Mouse (Mus musculus) lung, postnatal 0 days (tissue): Measurements from ENCODE around the gene Kcnj10. TPM values are rescaled to one million over a fixed set of nuclear protein-coding genes. Genes with fewer than 3 reads are reported as not detected.
A peak's percentile ranks its signal among the peaks of the same experiment; 100 is the strongest.

Experiments
- ATAC-seq: fragments of 200-750 bp; cut with Nextera tagmentation; 2 replicates; pipeline ENCODE4 v1.8.0; 2017; ENCODE audit warnings: moderate library complexity
- DNase-seq: peaks from one replicate; pipeline ENCODE4 v3.0.0-alpha.2; 2016; ENCODE audit warnings: low spot score
- H3K27ac ChIP-seq: fragments of 300-500 bp; sonication (generic); 2 replicates; pipeline ENCODE4 v1.5.1; 2014; ENCODE audit warnings: antibody characterized with exemption, mild to moderate bottlenecking, low read length, mixed read lengths
- H3K27me3 ChIP-seq: fragments of 300-500 bp; sonication (generic); replicated peaks from 2 replicates; pipeline ENCODE4 v1.6.1; 2014; ENCODE audit warnings: low read length, mixed read lengths; ENCODE audit not compliant: insufficient read depth
- H3K36me3 ChIP-seq: fragments of 300-500 bp; sonication (generic); 2 replicates; pipeline ENCODE4 v1.6.1; 2014; ENCODE audit warnings: low read length, mixed read lengths; ENCODE audit not compliant: insufficient read depth
- H3K4me1 ChIP-seq: fragments of 300-500 bp; sonication (generic); 2 replicates; pipeline ENCODE4 v1.6.1; 2014; ENCODE audit warnings: antibody characterized with exemption, low read depth, low read length, mixed read lengths; ENCODE audit not compliant: insufficient read depth
- H3K4me2 ChIP-seq: fragments of 300-500 bp; sonication (generic); replicated peaks from 2 replicates; pipeline ENCODE4 v1.6.1; 2014; ENCODE audit warnings: low read depth, mild to moderate bottlenecking, low read length, moderate library complexity, mixed read lengths
- H3K4me3 ChIP-seq: fragments of 300-500 bp; sonication (generic); 2 replicates; pipeline ENCODE4 v1.5.1; 2014; ENCODE audit warnings: low read depth, low read length
- H3K9ac ChIP-seq: fragments of 300-500 bp; sonication (generic); replicated peaks from 2 replicates; pipeline ENCODE4 v1.6.1; 2014; ENCODE audit warnings: low read depth, mild to moderate bottlenecking
- H3K9me3 ChIP-seq: fragments of 300-500 bp; sonication (generic); 2 replicates; pipeline ENCODE4 v1.6.1; 2016; ENCODE audit warnings: low read length, mixed read lengths
- CTCF ChIP-seq: IDR thresholded peaks from 2 replicates; pipeline ENCODE4 v1.5.1; 2016; ENCODE audit warnings: antibody characterized with exemption, mild to moderate bottlenecking
- EP300 ChIP-seq: IDR thresholded peaks from 2 replicates; pipeline ENCODE4 v1.6.1; 2016; ENCODE audit warnings: antibody characterized with exemption, mild to moderate bottlenecking, control low read depth
- WGBS: fragments of 180-500 bp; shearing (Covaris S2); extraction: QIAGEN DNeasy Blood & Tissue Kit; methylation state at CpG from one replicate; pipeline ENCODE4 v1.1.7; 2014; 5-methylcytosine and 5-hydroxymethylcytosine counted together
- polyA plus RNA-seq: library from polyadenylated mRNA; unstranded; fragments of >200 nt; fragmentation: Nextera tagmentation; extraction: Ambion mirVana; gene quantifications from 2 replicates; pipeline ENCODE4 v1.2.1, GENCODE M21; 2015

Kcnj10 gene
- polyA plus RNA-seq, 1 experiment from 2014 or later = 0.04 TPM

DNA sequence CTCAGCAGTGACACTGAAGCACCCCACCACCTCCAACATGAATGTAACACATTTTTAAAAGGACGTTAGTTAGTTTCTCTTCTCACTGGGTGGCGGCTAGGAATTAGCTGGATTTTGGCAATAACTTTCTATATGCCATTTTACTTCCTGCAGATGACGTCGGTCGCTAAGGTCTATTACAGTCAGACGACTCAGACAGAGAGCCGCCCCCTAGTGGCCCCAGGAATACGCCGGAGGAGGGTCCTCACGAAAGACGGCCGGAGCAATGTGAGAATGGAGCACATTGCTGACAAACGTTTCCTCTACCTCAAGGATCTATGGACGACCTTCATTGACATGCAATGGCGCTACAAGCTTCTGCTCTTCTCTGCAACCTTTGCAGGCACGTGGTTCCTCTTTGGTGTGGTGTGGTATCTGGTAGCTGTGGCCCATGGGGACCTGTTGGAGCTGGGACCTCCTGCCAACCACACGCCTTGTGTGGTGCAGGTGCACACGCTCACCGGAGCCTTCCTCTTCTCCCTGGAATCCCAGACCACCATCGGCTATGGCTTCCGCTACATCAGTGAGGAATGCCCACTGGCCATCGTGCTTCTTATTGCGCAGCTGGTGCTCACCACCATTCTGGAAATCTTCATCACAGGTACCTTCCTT, 27.9 kb downstream of the Kcnj10 start:
- no peaks in the 10 kb centered on the region for H3K27me3 ChIP-seq
- no peaks in the 10 kb centered on the region for H3K36me3 ChIP-seq
- H3K9me3 ChIP-seq = no peaks in the 10 kb centered on the region
- 23% methylated on average over 23 of the region's 23 CpGs for WGBS
- H3K9ac ChIP-seq = no peak overlapping the region
- DNase-seq (peak; percentile 76), ATAC-seq (peak; percentile 71)
- peak overlapping the region; percentile 32; the same call in 1 of the 2 replicates for H3K4me2 ChIP-seq
- H3K4me1 ChIP-seq = no peaks in the 10 kb centered on the region
- no peak overlapping the region for H3K4me3 ChIP-seq
- H3K27ac ChIP-seq = no peak overlapping the region
- TF ChIP-seq CTCF (peak; percentile 73), EP300 (no peak)

DNA sequence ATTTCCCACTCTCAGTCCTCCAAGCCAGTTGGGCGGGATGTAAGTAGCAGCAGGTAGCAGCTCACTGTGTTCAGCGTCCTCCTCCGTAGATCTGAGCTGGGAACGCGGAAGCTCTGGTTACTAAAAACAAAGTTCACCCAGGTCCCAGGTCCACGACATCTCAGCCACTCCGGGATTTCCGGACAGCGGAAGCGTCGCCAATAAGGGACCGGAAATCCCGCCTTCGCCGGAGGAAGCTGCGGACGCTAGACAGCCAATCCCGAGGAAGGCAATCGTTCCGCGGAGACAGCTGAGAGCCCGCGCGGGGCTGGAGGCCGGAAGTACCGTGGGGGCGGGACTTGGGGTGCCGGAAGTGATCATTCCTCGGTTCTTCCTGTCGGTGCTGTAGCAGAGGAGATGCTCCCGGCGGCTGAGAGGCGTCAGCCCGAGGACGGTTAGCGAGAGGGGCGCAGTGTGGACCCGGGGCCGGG, 35.2 kb downstream of the Kcnj10 start, which contains the start of gene Pigm:
Gene Pigm (plus strand): TSS at position 349 of the 470 bp plus-strand sequence.
- Histone ChIP-seq H3K4me2 (peak within 1 kb of the TSS; percentile 96), H3K4me1 (peaks cover 10% of the 10 kb centered on the region; the same call in 1 of the 2 replicates), H3K36me3 (no peaks in the 10 kb centered on the region), H3K9ac (peak within 1 kb of the TSS; percentile 78), H3K27ac (peak within 1 kb of the TSS; percentile 83), H3K27me3 (no peaks in the 10 kb centered on the region), H3K9me3 (no peaks in the 10 kb centered on the region), H3K4me3 (peak within 1 kb of the TSS; percentile 86)
- 0% methylated on average over 39 of the region's 39 CpGs for WGBS
- DNase-seq (peak; percentile 99), ATAC-seq (peak; percentile 99)
- TF ChIP-seq CTCF (no peak), EP300 (peak; percentile 86)

DNA sequence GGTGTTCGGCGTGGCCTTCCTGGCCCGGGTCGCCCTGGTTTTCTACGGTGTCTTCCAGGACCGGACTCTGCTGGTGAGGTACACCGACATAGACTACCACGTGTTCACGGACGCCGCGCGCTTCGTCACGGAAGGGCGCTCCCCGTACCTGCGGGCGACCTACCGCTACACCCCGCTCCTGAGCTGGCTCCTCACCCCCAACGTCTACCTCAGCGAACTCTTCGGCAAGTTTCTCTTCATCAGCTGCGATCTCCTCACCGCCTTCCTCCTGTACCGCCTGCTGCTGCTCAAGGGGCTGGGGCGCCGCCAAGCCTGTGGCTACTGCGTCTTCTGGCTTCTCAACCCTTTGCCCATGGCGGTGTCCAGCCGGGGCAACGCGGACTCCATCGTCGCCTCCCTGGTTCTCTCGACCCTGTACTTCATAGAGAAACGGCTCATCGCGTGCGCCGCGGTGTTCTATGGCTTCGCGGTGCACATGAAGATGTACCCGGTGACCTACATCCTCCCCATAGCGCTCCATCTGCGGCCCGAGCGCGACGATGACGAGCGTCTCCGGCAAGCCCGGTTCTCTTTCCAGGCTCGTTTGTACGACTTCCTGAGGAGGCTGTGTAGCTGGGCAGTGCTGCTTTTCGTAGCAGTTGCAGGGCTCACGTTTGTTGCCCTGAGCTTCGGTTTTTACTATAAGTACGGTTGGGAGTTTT, 35.9 kb downstream of the Kcnj10 start:
- WGBS = 2% methylated on average over 61 of the region's 62 CpGs
- peak; percentile 27 for ATAC-seq

DNA sequence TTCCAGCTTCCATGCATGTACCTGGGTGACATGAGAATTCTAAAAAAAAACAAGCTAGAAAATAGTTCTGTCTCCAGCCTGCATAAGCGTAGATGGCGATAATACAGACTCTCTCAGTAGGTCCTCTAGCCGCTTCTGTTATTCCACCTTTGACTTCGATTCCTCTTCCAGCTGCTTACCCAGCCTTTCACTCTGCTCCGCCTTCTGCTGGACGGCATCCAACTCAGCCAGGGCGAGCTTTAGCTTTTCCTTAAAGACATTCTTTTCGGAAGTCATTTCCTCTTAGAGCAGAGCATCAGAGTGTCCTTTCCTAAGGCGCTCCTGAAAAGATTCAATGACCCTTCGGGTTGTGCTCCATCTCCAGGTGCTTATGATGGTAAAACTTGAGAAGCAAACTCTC, 39.1 kb downstream of the Kcnj10 start:
- Histone ChIP-seq H3K4me3 (no peak overlapping the region), H3K4me1 (peaks cover 10% of the 10 kb centered on the region; the same call in 1 of the 2 replicates), H3K9ac (no peak overlapping the region), H3K27me3 (no peaks in the 10 kb centered on the region), H3K27ac (no peak overlapping the region), H3K4me2 (no peak overlapping the region), H3K36me3 (no peaks in the 10 kb centered on the region), H3K9me3 (no peaks in the 10 kb centered on the region)
- WGBS = 29% methylated on average over 10 of the region's 10 CpGs
- peak; percentile 29 for DNase-seq
- ATAC-seq = no peak
- TF ChIP-seq CTCF (no peak), EP300 (no peak)

More for the DNA sequence above, 35.9 kb downstream of the Kcnj10 start:
- Histone ChIP-seq H3K4me1 (peaks cover 10% of the 10 kb centered on the region; the same call in 1 of the 2 replicates), H3K27me3 (no peaks in the 10 kb centered on the region), H3K27ac (peak overlapping the region; percentile 75), H3K9me3 (no peaks in the 10 kb centered on the region), H3K9ac (peak overlapping the region; percentile 78), H3K4me2 (peak overlapping the region; percentile 96), H3K4me3 (peak overlapping the region; percentile 86), H3K36me3 (no peaks in the 10 kb centered on the region)
- TF ChIP-seq CTCF (no peak), EP300 (no peak)
- DNase-seq = peak; percentile 37

DNA sequence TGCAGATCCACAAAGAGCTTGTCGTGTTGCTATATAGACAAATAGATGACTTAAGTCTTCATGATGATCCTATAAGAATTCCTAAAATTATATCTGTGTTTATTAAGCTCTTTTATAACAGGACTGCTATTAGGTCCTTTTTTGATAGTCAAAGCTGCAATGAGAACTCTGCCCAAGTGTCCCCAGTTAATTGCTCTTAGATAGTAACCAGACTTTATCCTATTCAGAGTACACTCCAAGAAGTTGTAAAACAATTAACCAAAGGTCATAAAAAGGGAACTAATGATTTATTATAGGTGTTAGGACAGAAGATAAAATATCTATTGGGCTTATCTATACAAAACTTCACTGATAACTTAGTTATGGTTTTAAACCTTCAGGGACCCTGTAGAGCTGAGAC, 41.1 kb downstream of the Kcnj10 start:
- Histone ChIP-seq H3K9me3 (no peaks in the 10 kb centered on the region), H3K4me3 (no peak overlapping the region), H3K36me3 (no peaks in the 10 kb centered on the region), H3K4me1 (peaks cover 10% of the 10 kb centered on the region; the same call in 1 of the 2 replicates), H3K27me3 (no peaks in the 10 kb centered on the region), H3K27ac (no peak overlapping the region), H3K9ac (no peak overlapping the region), H3K4me2 (no peak overlapping the region)
- ATAC-seq = no peak
- DNase-seq = no peak
- no peak for TF ChIP-seq CTCF
- TF ChIP-seq EP300 = no peak
- WGBS = 98% methylated on average over 1 of the region's 1 CpGs

DNA sequence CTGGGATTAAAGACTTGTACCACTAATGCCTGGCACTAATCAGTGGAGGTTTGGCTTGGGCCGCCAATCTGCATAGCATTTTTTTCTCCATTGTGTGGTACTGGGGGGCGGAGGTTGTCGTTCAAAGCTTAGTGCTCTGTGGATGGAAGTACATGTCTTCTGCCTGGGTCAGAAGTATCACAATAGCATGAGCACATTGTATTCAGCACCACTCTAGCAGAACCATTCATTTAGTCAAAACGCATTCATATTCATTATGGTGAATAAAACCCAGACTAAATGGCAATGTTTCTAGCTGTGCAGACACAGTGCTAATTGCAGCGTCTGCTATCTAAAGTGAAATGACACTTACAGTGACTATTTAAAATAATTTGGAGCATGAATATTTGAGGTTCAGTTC, 46.2 kb downstream of the Kcnj10 start:
- Histone ChIP-seq H3K4me1 (no peaks in the 10 kb centered on the region), H3K4me3 (no peak overlapping the region), H3K36me3 (no peaks in the 10 kb centered on the region), H3K27ac (no peak overlapping the region), H3K9me3 (no peaks in the 10 kb centered on the region), H3K9ac (no peak overlapping the region), H3K4me2 (no peak overlapping the region), H3K27me3 (no peaks in the 10 kb centered on the region)
- TF ChIP-seq CTCF = no peak
- TF ChIP-seq EP300 = no peak
- ATAC-seq (no peak), DNase-seq (no peak)
- WGBS = 85% methylated on average over 5 of the region's 5 CpGs
